In the genomic region with DNA sequence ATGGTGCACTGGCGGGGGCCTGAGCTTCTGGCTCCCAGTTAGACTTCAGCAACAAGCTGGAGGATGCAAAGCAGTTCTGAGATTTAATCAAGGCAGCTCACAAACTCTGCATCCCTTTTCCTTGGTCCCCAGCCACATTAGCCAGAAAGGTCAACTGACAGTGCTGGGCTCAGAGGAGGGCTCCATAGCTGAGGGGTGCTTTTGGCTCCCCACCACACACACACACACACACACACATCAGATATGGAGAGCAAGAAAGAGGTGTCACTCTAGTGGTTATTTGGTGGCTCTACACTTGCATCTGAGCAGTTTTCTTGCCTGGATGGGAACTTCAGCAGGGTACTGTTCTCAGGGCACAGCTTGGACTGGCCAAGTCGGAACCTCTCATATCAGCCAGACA, we compare ENCODE assay signal across 7 mouse cellular contexts. TPM values are rescaled to one million over a fixed set of nuclear protein-coding genes. Genes with fewer than 3 reads are reported as not detected.
DNase-seq lines count a peak whose midpoint lies in the region; TF ChIP-seq lines count a peak whose summit lies in the region.

No protein-coding gene starts in this region.

- peak overlapping the region; percentile 64 for H3K4me3 ChIP-seq in ES-Bruce4 (ENCODE audit: low read depth, low read length)

- TF ChIP-seq EP300 in ES-Bruce4 (IDR thresholded peaks at IDR 0.05; ENCODE audit: insufficient read depth, low read depth, low read length): no peak

- TF ChIP-seq POLR2A in ES-Bruce4 (IDR thresholded peaks at IDR 0.05; ENCODE audit: insufficient read depth, low read length): no peak

- no peaks in the 10 kb centered on the region for H3K9me3 ChIP-seq in ES-Bruce4 (replicated peaks; ENCODE audit: control insufficient read depth, insufficient read depth, low read length, poor library complexity, severe bottlenecking)

- peaks cover 3% of the 10 kb centered on the region for H3K4me1 ChIP-seq in ES-Bruce4 (ENCODE audit: control insufficient read depth, insufficient read depth, low read length)

- H3K27me3 ChIP-seq in ES-Bruce4 (ENCODE audit: control insufficient read depth, insufficient read depth, low read length, poor library complexity, severe bottlenecking): no peaks in the 10 kb centered on the region

- TF ChIP-seq CTCF in ES-Bruce4 (IDR thresholded peaks at IDR 0.05; ENCODE audit: low read depth, low read length): no peak

- H3K27ac ChIP-seq in ES-Bruce4 (ENCODE audit: insufficient read depth, low read length): no peak overlapping the region

- no peaks in the 10 kb centered on the region for H3K36me3 ChIP-seq in ES-Bruce4 (ENCODE audit: control insufficient read depth, insufficient read depth, low read length, poor library complexity, severe bottlenecking)

- peak; percentile 27 for DNase-seq in ZHBTc4 (ENCODE audit: low read depth, low spot score)
- peak; percentile 52 for DNase-seq in heart, postnatal 4 days
- peak; percentile 14 for DNase-seq in lung, postnatal 36 days
- no peak for DNase-seq in spleen, adult 18-20 months
- DNase-seq in adrenal gland, adult (ENCODE audit: inconsistent age in 2 of 2, low spot score in 1 of 2): no peak
- no peak for DNase-seq in cerebellum, adult 11 months

- peak overlapping the region; percentile 23; the same call in 1 of the 2 replicates for H3K9ac ChIP-seq in ES-Bruce4 (ENCODE audit: low read depth, poor library complexity, severe bottlenecking)

RNA-seq across cellular contexts. Expression of gene Pdlim3, which starts 0.5 kb away (rescaled TPM):
- polyA plus RNA-seq in ES-Bruce4 (2011; ENCODE audit: insufficient read depth, insufficient read length, low read depth, missing spikeins): 23.2 and 23.4 TPM in 2 replicates
- 100 to 1,000 TPM; 104 to 113 TPM for total RNA-seq in heart, postnatal 4 days (2021)

RNA-seq across cellular contexts. Expression of gene Ccdc110, which starts 48.6 kb away (rescaled TPM):
- polyA plus RNA-seq in ES-Bruce4 (2011; ENCODE audit: insufficient read depth, insufficient read length, low read depth, missing spikeins): not detected in 2 replicates
- total RNA-seq in heart, postnatal 4 days (2021): not detected

Comparison
In these comparisons a context has a peak if more than half of its experiments do, and no peak if none do; other contexts are left out.
1. DNase-seq: peak in ZHBTc4 (single experiment), heart, postnatal 4 days (single experiment) and lung, postnatal 36 days (single experiment); none in spleen, adult 18-20 months (0 of 2), adrenal gland, adult (0 of 2) and cerebellum, adult 11 months (single experiment).